Mouse (Mus musculus) thymus, adult 2 months (tissue): ENCODE measurements at regions not wholly inside any gene's neighbourhood (a gene's known extent, or its start where the extent isn't known, plus 50 kb on each side); places are given as distances from the start of the nearest gene placed in this dataset.

Source experiments
- DNase-seq: peaks from one replicate; pipeline ENCODE4 v3.0.0; 2021
- H3K27ac ChIP-seq: fragments of 200-500 bp; 2 replicates; pipeline ENCODE4 v1.5.1; 2012; ENCODE audit warnings: low read length, control low read depth; ENCODE audit not compliant: control insufficient read depth, insufficient read depth
- H3K27me3 ChIP-seq: fragments of 200-500 bp; 2 replicates; pipeline ENCODE4 v1.6.1; 2012; ENCODE audit warnings: mild to moderate bottlenecking, low read length, moderate library complexity, mixed read lengths; ENCODE audit not compliant: control insufficient read depth, insufficient read depth
- H3K36me3 ChIP-seq: fragments of 200-500 bp; 2 replicates; pipeline ENCODE4 v1.6.1; 2012; ENCODE audit warnings: mild to moderate bottlenecking, low read length, moderate library complexity; ENCODE audit not compliant: control insufficient read depth, insufficient read depth
- H3K4me1 ChIP-seq: fragments of 200-500 bp; replicated peaks from 2 replicates; pipeline ENCODE4 v1.6.1; 2012; ENCODE audit warnings: low read length; ENCODE audit not compliant: control insufficient read depth, insufficient read depth
- H3K4me3 ChIP-seq: fragments of 200-500 bp; 2 replicates; pipeline ENCODE4 v1.5.1; 2012; ENCODE audit warnings: mild to moderate bottlenecking, low read length, control low read depth, moderate library complexity; ENCODE audit not compliant: control insufficient read depth, insufficient read depth
- CTCF ChIP-seq: fragments of 200-500 bp; IDR thresholded peaks from 2 replicates; pipeline ENCODE4 v1.5.1; 2012; ENCODE audit warnings: mild to moderate bottlenecking, control low read depth, low read length, moderate library complexity, borderline replicate concordance; ENCODE audit not compliant: control insufficient read depth, poor library complexity, insufficient read depth; ENCODE audit errors: extremely low read depth
- POLR2A ChIP-seq: fragments of 200-500 bp; IDR thresholded peaks from 2 replicates; pipeline ENCODE4 v1.6.1; 2012; ENCODE audit warnings: mild to moderate bottlenecking, low read length, control low read depth, moderate library complexity; ENCODE audit not compliant: control insufficient read depth, poor library complexity, insufficient read depth; ENCODE audit errors: extremely low read depth
- WGBS: fragments of 180-500 bp; shearing (Covaris S2); methylation state at CpG from one replicate; pipeline ENCODE4 v1.1.7; 2018; 5-methylcytosine and 5-hydroxymethylcytosine counted together

DNA sequence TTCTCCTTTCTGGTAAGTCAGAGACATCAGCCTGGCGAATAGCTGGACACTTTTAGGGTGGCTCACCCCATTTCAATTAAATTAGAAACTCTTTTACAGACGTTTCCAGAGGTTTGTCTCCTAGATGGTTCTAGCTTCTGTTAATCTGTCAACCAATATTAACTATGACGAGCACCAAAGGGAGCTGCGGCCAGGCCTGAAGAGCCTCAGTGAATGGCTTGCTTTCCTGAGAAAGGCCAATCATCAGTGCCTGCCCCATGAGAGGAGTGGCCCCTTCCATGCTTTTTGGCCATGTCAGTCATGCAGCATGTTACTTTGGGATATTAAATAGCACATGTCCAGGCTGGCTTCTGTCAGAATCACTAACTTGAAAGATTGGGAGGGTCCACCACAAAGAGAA is 296.6 kb upstream of the Id2 start:
- no peak for TF ChIP-seq CTCF
- TF ChIP-seq POLR2A: no peak

DNA sequence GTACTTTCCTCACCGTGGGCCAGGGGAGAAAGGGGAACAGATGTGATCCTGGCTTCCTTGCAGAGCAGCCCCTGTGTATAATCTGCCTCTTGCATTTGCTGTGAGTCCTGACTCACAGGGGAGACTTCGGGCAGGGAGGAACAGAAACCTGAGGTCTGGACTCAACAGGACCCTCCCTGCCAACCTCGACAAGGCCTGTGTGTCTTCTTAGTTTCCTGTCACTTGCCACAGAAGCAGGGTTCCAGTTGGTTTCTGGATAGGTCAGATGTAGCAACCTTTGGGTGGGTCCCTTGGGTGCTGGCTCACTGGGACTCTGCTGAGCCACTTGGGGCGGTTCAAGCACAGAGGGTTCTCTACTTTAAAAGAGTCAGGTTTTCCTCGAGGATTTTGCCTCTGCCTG is 292.3 kb upstream of the Id2 start:
- WGBS: 35% methylated on average over 5 of the region's 5 CpGs
- Histone ChIP-seq H3K4me3 (no peak overlapping the region), H3K36me3 (no peaks in the 10 kb centered on the region), H3K27ac (no peak overlapping the region), H3K4me1 (no peaks in the 10 kb centered on the region), H3K27me3 (no peaks in the 10 kb centered on the region)
- TF ChIP-seq CTCF (no peak), POLR2A (no peak)
- DNase-seq: no peak

More for the DNA sequence above, 296.6 kb upstream of the Id2 start:
- Histone ChIP-seq H3K27ac (no peak overlapping the region), H3K4me3 (no peak overlapping the region), H3K27me3 (no peaks in the 10 kb centered on the region), H3K36me3 (no peaks in the 10 kb centered on the region), H3K4me1 (no peaks in the 10 kb centered on the region)
- WGBS: 95% methylated on average over 4 of the region's 4 CpGs
- no peak for DNase-seq

DNA sequence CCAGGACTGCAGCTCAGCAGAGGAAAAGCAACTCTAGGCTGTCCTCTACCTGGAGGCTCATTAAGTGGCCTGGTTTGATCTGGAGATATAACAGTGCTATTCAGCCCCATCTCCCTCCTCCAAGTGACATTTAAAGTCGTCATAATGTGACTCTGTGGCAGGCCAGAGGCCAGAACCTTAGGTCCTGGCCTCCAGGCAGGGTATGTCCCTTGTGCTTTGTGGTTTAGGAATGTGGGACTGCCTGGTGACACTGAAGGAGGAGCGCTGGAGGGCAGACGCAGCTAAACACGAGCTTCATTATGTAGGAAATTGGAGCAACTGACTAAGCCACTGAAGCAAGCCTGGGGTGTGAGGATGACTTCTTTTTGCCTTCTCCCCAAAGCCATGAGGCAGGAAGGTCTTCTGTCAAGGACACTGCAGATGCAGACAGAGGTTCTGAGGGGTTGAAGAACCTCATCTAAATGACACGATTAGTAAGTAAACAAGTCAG is 290.9 kb upstream of the Id2 start:
- no peaks in the 10 kb centered on the region for H3K4me1 ChIP-seq
- H3K4me3 ChIP-seq: no peak overlapping the region
- H3K27ac ChIP-seq: no peak overlapping the region
- no peaks in the 10 kb centered on the region for H3K27me3 ChIP-seq
- 88% methylated on average over 5 of the region's 5 CpGs for WGBS
- no peak for DNase-seq
- no peak for TF ChIP-seq POLR2A
- no peak for TF ChIP-seq CTCF
- H3K36me3 ChIP-seq: no peaks in the 10 kb centered on the region

DNA sequence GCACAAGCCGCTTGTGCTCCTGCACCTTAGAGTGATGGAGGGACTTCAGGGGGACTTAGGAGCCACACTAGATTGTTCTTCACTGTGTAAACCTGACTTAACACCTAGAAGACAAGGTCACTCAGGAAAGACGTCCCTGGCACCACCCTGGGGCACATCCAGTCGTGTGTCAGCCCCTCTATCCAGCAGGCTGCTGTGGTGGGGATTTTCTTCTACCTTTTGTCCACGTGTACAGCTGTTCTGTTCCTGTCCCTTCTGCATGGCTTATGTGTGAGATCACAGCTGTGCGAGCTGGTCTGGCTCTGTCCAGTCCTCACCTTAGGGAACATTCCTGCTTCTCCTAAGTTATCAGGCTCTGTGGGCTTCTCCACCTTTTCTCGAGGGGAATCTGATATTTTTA is 286.0 kb upstream of the Id2 start:
- no peak for DNase-seq
- no peak overlapping the region for H3K4me3 ChIP-seq
- no peaks in the 10 kb centered on the region for H3K27me3 ChIP-seq
- TF ChIP-seq POLR2A (no peak), CTCF (no peak)
- H3K4me1 ChIP-seq: no peaks in the 10 kb centered on the region
- no peak overlapping the region for H3K27ac ChIP-seq
- 89% methylated on average over 6 of the region's 6 CpGs for WGBS
- H3K36me3 ChIP-seq: no peaks in the 10 kb centered on the region

DNA sequence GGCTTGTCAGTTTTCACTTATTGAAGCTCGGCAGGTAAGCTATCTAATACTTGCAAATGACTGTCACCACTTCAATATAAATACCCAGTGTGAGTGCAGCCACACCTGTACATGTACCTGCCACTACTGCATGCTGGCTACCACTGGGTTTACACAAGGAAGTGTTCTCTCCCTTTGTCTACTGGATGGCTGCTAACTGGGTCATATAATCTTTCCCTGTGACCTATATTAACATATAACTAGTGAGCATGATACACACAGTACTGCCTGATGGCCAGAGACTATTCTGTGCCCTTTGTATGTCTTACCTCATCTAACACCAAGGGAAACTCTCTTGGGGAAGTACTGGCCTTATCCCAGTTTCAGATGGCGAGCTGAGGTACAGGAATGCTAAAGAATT is 285.5 kb upstream of the Id2 start:
- DNase-seq: no peak
- Histone ChIP-seq H3K4me3 (no peak overlapping the region), H3K4me1 (no peaks in the 10 kb centered on the region), H3K27ac (no peak overlapping the region), H3K27me3 (no peaks in the 10 kb centered on the region), H3K36me3 (no peaks in the 10 kb centered on the region)
- TF ChIP-seq POLR2A (no peak), CTCF (no peak)
- WGBS: 97% methylated on average over 2 of the region's 2 CpGs

DNA sequence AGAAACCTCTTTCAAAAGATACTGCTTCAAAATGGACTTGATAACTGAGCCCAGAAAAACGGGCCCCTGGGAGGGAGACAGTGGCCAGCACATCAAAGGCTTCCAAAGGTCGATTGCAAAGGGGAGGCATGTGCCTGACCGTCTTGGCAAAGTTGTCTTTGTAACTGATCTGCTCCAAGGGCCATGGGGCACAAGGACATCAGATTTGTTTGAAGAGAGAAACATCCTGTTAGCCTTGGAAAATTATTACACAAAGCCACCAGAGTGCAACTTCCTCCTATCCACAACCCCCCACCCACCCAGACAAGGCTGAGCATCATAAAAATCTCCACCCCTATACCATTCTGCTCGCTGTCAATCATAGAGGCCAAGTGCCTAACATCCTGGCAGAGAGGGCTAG is 284.7 kb upstream of the Id2 start:
- no peak for TF ChIP-seq CTCF
- TF ChIP-seq POLR2A: no peak

DNA sequence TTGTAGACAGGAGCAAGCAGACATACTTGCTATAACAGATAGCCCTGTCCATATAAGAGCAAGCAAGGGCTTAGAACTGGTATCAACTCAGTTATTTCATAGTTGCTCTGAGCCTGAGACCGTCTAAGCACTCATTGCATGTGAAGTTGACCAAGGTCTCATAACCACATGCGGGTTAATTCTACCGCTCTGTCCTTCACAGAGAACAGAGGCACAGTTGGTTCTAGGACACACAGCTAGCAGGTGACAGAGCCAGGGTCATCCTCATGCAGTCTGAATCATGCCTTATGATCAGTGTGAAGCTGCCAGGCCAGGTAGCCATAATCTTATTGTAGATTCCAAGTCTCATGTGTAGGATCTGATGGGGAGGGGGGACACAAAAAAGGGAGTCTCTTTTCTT is 283.1 kb upstream of the Id2 start:
- Histone ChIP-seq H3K4me1 (no peaks in the 10 kb centered on the region), H3K27me3 (no peaks in the 10 kb centered on the region), H3K27ac (no peak overlapping the region), H3K36me3 (no peaks in the 10 kb centered on the region), H3K4me3 (no peak overlapping the region)
- DNase-seq: no peak
- TF ChIP-seq POLR2A (no peak), CTCF (no peak)
- WGBS: 96% methylated on average over 3 of the region's 3 CpGs

More for the DNA sequence above, 284.7 kb upstream of the Id2 start:
- DNase-seq: no peak
- no peaks in the 10 kb centered on the region for H3K27me3 ChIP-seq
- H3K36me3 ChIP-seq: no peaks in the 10 kb centered on the region
- no peaks in the 10 kb centered on the region for H3K4me1 ChIP-seq
- 70% methylated on average over 4 of the region's 4 CpGs for WGBS
- no peak overlapping the region for H3K27ac ChIP-seq
- no peak overlapping the region for H3K4me3 ChIP-seq
